Mouse (Mus musculus) G1E (cell line): ENCODE data around the gene Tpgs1. TPM values are rescaled to one million over a fixed set of nuclear protein-coding genes. Genes with fewer than 3 reads are reported as not detected.

ENCODE experiments used
- ATAC-seq: 2 replicates; pipeline ENCODE4 v1.8.0; 2016; ENCODE audit warnings: mild to moderate bottlenecking; ENCODE audit not compliant: insufficient number of reproducible peaks, poor library complexity, low FRiP score, severe bottlenecking; ENCODE audit errors: extremely low read depth
- DNase-seq: peaks from one replicate; pipeline ENCODE4 v3.0.0; 2012; ENCODE audit warnings: low spot score
- H3K27me3 ChIP-seq: 2 replicates; pipeline ENCODE4 v1.6.1; 2012; ENCODE audit warnings: mild to moderate bottlenecking, low read length, inconsistent platforms; ENCODE audit not compliant: insufficient read depth
- H3K36me3 ChIP-seq: replicated peaks from 2 replicates; pipeline ENCODE3; 2012; ENCODE audit warnings: mild to moderate bottlenecking, inconsistent platforms
- H3K4me1 ChIP-seq: 2 replicates; pipeline ENCODE4 v1.6.1; 2012; ENCODE audit warnings: low read depth, low read length, inconsistent platforms, mixed read lengths; ENCODE audit not compliant: insufficient read depth
- H3K4me3 ChIP-seq: 2 replicates; pipeline ENCODE4 v1.5.1; 2012; ENCODE audit warnings: low read depth, mild to moderate bottlenecking, inconsistent platforms, low read length, moderate library complexity, mixed read lengths
- H3K9me3 ChIP-seq: replicated peaks from 2 replicates; pipeline ENCODE4 v1.6.1; 2012; ENCODE audit warnings: inconsistent platforms
- CTCF ChIP-seq: IDR thresholded peaks from 2 replicates; pipeline ENCODE4 v1.5.1; 2012; ENCODE audit warnings: low read depth, low read length, inconsistent platforms, mixed read lengths
- GATA1 ChIP-seq: IDR thresholded peaks from 2 replicates; pipeline ENCODE4 v1.6.1; 2012; ENCODE audit warnings: borderline replicate concordance, low read length, inconsistent platforms, mixed read lengths
- GATA2 ChIP-seq: IDR thresholded peaks from 2 replicates; pipeline ENCODE4 v1.6.1; 2012; ENCODE audit warnings: low read depth, low read length, inconsistent platforms, borderline replicate concordance
- POLR2AphosphoS5 ChIP-seq: IDR thresholded peaks from 2 replicates; pipeline ENCODE4 v1.6.1; 2012; ENCODE audit warnings: low read depth, low read length, inconsistent platforms; ENCODE audit not compliant: insufficient replicate concordance
- TAL1 ChIP-seq: conservative IDR thresholded peaks from 2 replicates; pipeline ENCODE4 v1.6.1; 2012; ENCODE audit warnings: low read depth, low read length, inconsistent platforms, mixed read lengths
- polyA plus RNA-seq: library from polyadenylated mRNA; stranded (reverse); fragments of >175 nt; gene quantifications from 2 replicates; pipeline ENCODE4 v1.2.3, GENCODE M21; 2012
- total RNA-seq, 2 experiments: library from RNA; stranded (forward) in 1 of 2; stranded (reverse) in 1 of 2; fragments of 200-1000 nt in 1 of 2; fragments of >200 nt in 1 of 2; fragmentation: Nextera tagmentation in 1 of 2; gene quantifications; 2 replicates each; pipeline ENCODE4 v1.2.3; 2014 to 2017

Gene Tpgs1
- total and polyA plus RNA-seq, 3 experiments: 11.6 to 78.0 (median 20.2) TPM

DNA sequence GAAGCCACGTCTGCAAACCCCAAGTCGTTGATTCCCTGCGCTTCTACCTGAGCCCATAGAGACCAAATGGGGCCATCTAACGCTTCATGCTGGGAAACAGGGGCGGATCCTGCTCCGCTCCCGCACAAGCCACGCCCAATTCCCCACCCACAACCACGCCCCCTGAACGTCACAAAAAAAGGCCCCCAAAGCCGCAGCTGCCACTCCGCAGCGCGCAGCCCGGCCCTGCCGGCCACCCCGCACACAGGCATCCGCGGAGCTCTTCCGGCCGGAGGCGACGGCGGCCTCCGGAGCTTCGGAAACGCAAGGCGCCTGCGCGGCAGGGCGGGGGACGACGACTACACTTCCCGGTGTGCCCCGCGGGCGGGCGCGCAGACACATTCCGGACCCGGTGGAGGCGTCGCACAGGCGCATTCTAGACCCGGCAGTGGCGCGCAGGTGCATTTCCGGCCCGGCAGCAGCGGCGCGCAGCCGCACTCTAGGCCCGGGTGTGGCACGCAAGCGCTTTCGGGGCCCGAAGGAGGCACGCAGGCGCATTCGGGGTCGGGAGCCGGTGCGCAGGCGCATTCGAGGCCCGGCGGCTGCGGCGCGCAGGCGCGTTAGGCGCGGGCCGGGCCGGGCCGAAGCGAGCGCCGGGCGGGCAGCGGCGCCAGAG is 12.5 kb downstream of the Tpgs1 start, which contains the start of gene Cdc34:
Gene Cdc34, plus strand, starts transcription at position 605 of the 655 bp plus-strand sequence.
- peak; percentile 71 for ATAC-seq
- Histone ChIP-seq H3K9me3 (no peaks in the 10 kb centered on the region), H3K36me3 (peaks cover 42% of the 10 kb centered on the region), H3K27me3 (no peaks in the 10 kb centered on the region), H3K4me1 (peaks cover 50% of the 10 kb centered on the region), H3K4me3 (peak within 1 kb of the TSS; percentile 92)
- DNase-seq: peak; percentile 99
- no peak for TF ChIP-seq POLR2AphosphoS5
- TF ChIP-seq GATA1: no peak
- no peak for TF ChIP-seq TAL1
- TF ChIP-seq CTCF: no peak
- TF ChIP-seq GATA2: no peak

DNA sequence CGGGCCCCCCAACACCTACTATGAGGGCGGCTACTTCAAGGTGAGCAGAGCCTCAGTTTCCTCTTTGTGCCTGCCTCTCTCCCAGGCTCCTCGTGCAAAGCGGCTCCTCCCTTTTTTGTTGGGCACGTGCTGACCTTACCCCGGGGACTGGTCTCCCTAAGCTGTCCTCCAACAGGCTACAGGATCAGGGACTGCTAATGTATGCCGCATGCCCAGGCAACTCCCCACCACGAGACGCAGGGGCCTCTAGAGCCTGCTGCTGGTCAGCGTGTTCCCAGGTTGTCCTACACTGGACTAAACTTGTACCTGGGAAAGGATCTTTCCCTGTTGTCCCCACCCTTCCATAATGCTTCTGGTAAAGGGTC is 13.4 kb downstream of the Tpgs1 start:
- H3K4me1 ChIP-seq: peaks cover 53% of the 10 kb centered on the region
- H3K27me3 ChIP-seq: no peaks in the 10 kb centered on the region
- peaks cover 47% of the 10 kb centered on the region for H3K36me3 ChIP-seq
- peak overlapping the region; percentile 92 for H3K4me3 ChIP-seq
- DNase-seq: peak; percentile 35
- TF ChIP-seq GATA1 (no peak), CTCF (no peak), POLR2AphosphoS5 (no peak), GATA2 (no peak), TAL1 (no peak)
- H3K9me3 ChIP-seq: no peaks in the 10 kb centered on the region
- ATAC-seq: no peak

DNA sequence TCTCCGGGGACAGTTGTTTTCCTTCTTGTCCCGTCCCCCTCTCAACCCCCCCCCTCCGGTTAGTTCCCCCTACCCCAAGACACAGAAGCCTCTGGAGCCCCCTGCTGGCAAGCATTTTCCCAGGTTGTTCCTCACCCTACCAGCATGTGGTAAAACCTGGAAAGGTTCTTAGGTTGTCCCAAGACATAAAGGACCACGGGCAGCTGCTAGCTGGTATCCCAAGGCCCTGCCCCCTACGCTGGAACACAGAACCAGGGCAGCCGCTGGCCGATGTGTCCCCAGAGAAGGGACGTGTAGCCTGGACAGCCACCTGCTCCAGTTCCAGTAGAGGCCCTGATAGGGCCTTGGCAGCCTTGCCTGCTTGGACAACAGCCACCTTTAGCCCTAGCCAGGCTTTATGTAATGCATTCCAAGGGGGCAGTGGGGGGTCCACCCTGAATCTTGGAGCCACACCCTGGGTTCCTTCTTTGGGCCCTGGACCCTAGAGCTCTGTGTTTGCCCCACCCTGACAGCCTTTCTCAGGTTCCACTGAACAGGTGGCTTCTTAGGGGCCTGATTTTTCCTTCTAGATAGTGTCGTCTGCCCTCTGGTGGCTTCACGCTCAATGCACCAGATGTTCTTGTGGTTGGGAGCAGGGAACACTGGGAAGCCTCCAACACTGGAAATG is 13.9 kb downstream of the Tpgs1 start:
- ATAC-seq: no peak

DNA sequence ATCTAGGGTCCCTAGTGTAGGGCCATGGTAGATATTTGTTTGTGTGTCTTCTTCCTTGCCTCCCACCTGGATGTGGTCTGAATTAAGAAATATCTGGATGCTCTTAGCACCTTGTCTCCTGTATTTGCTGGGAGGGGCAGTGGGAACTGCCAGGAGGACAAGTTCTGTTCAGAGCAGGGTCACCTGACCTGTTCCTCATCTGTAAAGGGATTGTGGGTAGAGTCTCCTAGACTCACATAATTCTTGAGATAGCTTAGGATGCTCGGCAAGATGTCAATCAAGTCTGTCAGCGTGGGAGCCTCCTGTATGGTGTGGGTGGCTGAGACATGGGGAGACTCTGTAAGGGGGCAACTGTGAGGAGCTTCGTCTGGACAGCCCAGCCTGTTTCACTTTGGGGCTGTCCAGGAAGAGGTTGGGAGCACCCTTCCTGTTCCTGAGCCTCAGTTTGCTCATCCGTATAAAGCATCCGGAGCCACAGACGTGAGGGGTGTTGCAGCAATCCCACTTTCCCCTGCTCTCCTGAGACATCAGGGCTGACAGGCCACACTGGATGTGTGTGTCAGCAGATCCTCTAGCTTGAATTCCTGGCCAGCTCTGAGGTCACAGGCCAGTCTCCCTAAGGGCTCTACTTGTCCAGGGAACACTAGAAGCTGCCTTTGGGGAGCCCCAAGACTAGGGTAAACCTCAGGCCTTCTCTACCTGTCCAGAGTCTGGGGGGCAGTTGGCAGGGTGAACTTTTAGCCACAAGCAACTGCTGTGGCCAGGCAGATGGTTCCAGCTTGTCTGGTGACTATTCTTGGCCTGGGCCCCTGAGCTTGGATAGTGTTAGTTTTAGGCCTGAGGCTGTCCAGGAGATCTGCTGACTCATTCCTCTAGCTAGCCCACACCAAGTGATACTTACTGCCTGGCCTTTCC is 14.8 kb downstream of the Tpgs1 start:
- peak overlapping the region; percentile 92 for H3K4me3 ChIP-seq
- no peak for TF ChIP-seq CTCF
- no peak for TF ChIP-seq GATA1
- no peak for TF ChIP-seq TAL1
- no peak for TF ChIP-seq POLR2AphosphoS5
- no peak for TF ChIP-seq GATA2
- peaks cover 62% of the 10 kb centered on the region for H3K4me1 ChIP-seq
- DNase-seq: no peak
- ATAC-seq: no peak
- peaks cover 61% of the 10 kb centered on the region for H3K36me3 ChIP-seq
- no peaks in the 10 kb centered on the region for H3K9me3 ChIP-seq
- no peaks in the 10 kb centered on the region for H3K27me3 ChIP-seq

More for the DNA sequence above, 13.9 kb downstream of the Tpgs1 start:
- Histone ChIP-seq H3K9me3 (no peaks in the 10 kb centered on the region), H3K27me3 (no peaks in the 10 kb centered on the region), H3K4me3 (peak overlapping the region; percentile 92), H3K4me1 (peaks cover 57% of the 10 kb centered on the region), H3K36me3 (peaks cover 52% of the 10 kb centered on the region)
- DNase-seq: peak; percentile 75
- TF ChIP-seq GATA1 (no peak), GATA2 (no peak), POLR2AphosphoS5 (no peak), CTCF (no peak; the same call in 1 of the 2 replicates), TAL1 (no peak)

DNA sequence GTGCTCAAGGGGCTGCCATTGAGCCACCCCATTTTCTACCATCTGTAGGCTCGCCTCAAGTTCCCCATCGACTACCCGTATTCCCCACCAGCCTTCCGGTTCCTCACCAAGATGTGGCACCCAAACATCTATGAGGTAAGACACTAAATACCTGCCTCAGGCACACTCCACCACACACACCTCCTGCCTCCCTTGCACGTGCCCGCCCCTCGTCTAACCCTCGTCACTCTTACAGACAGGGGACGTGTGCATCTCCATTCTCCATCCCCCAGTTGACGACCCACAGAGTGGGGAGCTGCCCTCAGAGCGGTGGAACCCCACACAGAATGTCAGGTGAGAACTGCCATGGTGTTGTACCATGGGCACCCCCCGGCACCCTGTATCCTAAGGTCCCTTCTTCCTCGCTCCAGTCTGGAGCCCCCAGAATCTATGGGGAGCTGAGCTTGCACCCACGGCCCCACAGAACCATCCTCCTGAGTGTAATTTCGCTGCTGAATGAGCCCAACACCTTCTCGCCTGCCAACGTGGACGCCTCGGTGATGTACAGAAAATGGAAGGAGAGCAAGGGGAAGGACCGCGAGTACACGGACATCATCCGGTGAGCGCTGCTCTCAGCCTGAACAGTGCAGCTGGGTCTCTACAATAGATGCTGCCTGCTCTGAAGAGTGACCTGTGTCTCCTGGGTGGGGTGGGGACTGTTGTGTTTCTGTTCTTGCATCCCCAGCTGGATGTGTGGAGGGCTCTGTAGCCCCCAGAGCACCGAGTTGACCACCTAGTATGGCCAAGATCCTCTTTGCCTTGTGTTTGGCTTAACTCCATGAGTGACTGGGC is 15.8 kb downstream of the Tpgs1 start:
- peak overlapping the region; percentile 36; the same call in 1 of the 2 replicates for H3K4me3 ChIP-seq
- no peak for TF ChIP-seq CTCF
- TF ChIP-seq POLR2AphosphoS5: no peak
- no peak for TF ChIP-seq GATA2
- no peak for TF ChIP-seq TAL1
- TF ChIP-seq GATA1: no peak
- DNase-seq (no peak), ATAC-seq (no peak)
- peaks cover 62% of the 10 kb centered on the region for H3K4me1 ChIP-seq
- peaks cover 71% of the 10 kb centered on the region for H3K36me3 ChIP-seq
- H3K9me3 ChIP-seq: no peaks in the 10 kb centered on the region
- H3K27me3 ChIP-seq: no peaks in the 10 kb centered on the region
